Mouse (Mus musculus) A20 (cell line): ENCODE measurements at regions not wholly inside any gene's neighbourhood (a gene's known extent, or its start where the extent isn't known, plus 50 kb on each side); places are given as distances from the start of the nearest gene placed in this dataset.
A peak's percentile ranks its signal among the peaks of the same experiment; 100 is the strongest.

Experiments used
- DNase-seq: peaks from one replicate; pipeline ENCODE4 v3.0.0-alpha.2; 2011; ENCODE audit warnings: low read depth, low spot score

DNA sequence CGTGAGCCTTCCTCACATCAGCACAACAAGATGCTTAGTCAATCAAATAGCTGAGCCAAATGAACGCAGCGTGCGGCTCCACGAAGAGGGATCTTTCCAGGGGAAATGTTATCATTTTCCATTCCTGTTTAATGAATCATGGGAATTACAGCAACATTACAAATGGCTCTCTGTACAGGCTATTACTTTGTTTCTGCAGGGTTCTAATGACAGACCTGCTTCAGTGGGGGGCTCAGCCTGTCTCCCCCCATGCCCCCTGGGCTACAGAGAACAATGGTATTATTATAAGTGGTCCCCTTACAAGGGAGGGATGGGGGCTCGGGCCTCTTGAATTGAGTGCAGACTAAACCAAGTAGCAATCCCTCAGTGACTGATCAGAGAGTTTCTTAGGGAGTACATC, 144.3 kb upstream of the Csf3r start:
- DNase-seq: no peak

- no peak for DNase-seq
Measured at GRCm38 (mm10) chr4:125882531-125882930, 141.8 kb upstream of the Csf3r start.

DNA sequence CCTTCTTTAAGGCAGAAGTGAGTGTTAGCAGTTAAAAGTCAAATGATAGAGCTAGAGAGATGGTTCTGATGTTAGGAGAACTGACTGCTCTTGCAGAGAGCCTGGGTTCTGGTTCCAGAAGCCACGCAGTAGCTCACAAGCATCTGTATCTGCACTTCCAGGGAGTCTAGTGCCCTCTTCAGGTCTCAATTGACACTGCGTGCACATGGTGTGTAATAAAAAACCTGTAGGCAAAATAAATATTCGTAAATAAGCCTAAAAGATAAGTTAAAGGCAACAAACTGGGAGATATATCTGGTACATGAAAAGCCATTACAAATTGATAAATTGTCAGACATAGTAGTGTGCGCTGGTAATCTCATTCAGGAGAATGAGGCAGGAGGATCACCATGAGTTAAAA, 133.8 kb upstream of the Csf3r start:
- peak; percentile 40 for DNase-seq

DNA sequence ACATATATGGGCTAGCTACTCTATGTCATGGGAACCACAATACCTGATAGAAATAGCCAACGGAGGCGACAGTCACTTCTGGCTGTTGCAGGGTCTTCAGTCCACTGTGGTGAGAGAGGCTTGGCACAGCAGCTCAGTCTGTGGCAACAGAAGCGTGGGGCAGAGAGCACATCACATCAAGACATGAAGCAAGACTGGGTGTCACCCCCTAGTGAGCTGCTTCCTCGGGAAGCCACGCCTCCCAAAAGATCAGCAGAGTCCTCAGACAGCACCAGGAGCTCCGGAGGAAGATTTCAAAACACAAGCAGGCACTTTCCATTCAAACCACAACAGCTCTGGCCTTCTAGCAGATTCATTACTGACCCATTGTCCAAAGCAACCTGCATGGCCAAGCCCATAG, 131.2 kb upstream of the Csf3r start:
- no peak for DNase-seq

GRCm38 (mm10) chr4:125897707-125898106, 126.6 kb upstream of the Csf3r start:
- no peak for DNase-seq

GRCm38 (mm10) chr4:125898631-125899348, 125.6 kb upstream of the Csf3r start:
- no peak for DNase-seq

GRCm38 (mm10) chr4:125901546-125902276, 122.6 kb upstream of the Csf3r start:
- DNase-seq: no peak

- no peak for DNase-seq
Measured at GRCm38 (mm10) chr4:125906296-125906695, 118.1 kb upstream of the Csf3r start.

DNA sequence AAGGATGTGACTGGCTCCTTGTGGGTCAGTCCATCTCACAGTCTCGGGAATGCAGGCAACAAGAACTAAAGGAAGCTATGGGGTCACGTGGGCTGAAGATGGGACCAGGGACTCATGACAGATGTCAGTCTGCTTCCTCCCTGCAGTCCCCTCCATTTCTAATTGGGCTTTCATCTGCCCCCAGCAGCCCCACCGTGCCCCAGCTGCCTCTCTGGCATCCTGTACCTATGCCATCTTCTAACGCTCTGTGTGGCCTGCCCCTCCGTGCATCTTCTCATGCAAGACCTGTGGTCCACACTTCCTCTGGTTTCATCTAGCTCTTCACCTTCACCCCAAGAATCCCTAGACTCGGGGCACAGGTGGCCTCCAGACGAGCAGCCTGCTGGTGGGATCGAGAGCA, 115.4 kb upstream of the Csf3r start:
- DNase-seq: no peak

- DNase-seq: no peak
Measured at GRCm38 (mm10) chr4:125911541-125912270, 112.6 kb upstream of the Csf3r start.

DNA sequence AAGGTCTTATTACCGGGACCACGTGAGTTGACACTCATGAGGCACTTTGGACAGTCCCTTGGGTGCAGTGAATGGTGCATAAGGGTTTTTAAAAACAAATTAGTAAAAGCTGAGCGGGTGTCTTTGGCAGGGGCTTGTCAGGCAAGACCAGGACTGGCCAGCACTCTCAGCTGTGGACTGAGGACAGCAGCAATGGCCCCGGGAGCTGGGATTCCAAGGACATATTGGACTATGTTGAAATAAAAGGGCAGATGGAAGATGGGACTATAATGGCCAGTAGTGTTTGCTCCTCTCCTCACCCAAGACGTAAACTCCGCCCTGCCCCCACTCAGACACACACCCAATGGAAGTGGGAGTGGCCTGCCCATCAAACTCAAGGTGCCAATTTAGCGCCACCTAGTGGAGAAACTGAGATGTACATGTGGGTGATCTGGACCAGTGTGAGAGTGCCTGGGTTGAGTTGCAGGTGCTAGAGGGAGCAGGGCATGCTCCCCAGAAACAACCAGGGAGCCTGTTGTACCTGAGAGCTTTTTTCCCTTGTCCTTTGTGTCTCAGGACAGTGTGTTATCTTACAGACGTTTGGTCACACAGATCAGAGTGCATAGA, 111.8 kb upstream of the Csf3r start:
- DNase-seq: peak; percentile 78

GRCm38 (mm10) chr4:125915166-125915565, 109.2 kb upstream of the Csf3r start:
- DNase-seq: peak; percentile 38

- DNase-seq: no peak
Measured at GRCm38 (mm10) chr4:125917210-125917609, 107.1 kb upstream of the Csf3r start.

GRCm38 (mm10) chr4:125921550-125922316, 102.6 kb upstream of the Csf3r start:
- DNase-seq: peak; percentile 12

DNA sequence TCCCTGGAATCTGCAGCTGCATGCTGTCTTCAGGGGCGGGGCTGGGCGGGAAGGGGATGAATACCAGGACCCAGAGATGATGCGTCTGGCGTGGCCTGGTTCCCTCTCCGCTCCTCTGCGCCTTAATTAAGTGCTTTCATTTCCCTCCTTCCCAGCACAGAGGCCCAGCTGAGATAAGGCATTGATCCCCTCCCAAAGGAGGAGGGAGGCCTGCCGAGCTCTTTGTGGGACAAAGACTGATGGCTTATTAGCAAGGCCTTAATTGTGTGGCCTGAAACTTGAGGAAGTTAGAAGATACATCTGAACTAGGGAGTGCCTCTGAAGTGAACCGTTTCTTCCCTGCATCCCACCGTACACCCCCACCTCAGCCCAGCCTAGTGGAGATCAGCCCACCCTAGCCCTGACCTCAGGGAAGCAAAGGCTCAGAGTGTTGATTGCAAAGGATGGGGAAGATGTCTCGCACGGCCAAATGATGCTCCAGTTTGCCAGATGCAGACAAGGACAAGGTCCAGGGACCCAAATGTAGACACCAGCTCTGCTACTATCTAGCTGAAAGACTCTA, 102.0 kb upstream of the Csf3r start:
- DNase-seq: no peak

- DNase-seq: no peak
Measured at GRCm38 (mm10) chr4:125923225-125923624, 101.1 kb upstream of the Csf3r start.

DNA sequence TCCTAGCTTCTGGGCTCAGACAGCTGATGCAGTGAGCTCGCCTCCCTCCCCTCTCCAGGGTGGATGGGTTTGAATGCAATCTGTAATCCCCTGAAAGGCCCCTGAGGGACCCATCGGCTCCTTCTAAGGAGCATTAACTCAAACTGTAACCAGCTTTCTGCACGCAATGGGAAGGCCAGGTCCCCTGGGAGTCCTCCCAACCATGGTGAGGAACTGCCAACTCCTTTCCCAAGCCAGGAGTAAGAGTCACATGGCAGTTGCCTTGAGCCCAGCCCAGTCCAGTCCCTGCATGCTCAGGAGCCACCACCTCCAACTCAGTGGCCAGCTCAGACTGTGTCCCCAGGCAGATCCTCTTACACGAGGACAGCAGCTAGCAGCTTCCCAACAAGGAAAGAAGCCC, 96.2 kb upstream of the Csf3r start:
- DNase-seq: no peak

GRCm38 (mm10) chr4:125929122-125929772, 95.1 kb upstream of the Csf3r start:
- peak; percentile 79 for DNase-seq

DNA sequence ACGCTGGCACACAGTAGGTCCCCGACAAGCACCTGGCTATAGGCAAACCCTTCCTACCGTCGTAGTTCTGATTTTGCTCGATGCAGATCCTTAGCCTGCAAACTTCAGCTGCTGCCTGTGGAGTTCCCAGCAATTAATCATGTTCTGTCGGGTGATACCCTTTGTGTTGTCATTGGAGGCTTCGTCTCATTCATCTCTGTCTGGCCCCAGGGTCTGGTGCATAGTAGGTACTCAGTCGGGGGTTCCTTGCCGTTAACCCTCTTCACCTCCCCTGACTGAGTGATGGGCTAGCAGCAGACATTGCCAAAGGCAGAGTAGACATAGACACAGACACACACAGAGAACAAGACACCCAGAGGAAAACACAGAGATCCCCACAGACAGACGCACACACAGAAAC, 93.6 kb upstream of the Csf3r start:
- no peak for DNase-seq

DNA sequence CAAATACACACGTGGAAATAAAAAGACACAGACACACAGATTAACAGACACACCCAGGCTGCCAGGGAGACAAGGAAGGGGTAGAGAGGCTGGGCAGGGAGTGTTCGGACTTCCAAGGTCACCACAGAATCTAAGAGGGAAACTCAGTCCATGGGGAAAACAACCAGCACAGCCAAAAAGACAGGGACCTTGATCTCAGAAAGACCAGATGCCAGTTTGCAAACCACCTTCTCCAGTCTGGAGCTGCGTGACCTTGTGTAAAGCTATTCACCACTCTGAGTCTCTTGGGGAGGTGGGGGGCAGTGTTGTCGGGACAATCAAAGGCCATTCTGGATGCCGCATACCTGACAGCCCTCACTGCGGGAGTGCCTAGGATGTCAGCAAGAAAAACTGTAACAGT, 93.0 kb upstream of the Csf3r start:
- DNase-seq: no peak
